Mouse (Mus musculus): Measurements from ENCODE around the gene Lbp. TPM values are rescaled to one million over a fixed set of nuclear protein-coding genes. Genes with fewer than 3 reads are reported as not detected.

The Lbp gene
- polyA plus RNA-seq, 1 experiment from 2014 or later, result 10.1 TPM

DNA sequence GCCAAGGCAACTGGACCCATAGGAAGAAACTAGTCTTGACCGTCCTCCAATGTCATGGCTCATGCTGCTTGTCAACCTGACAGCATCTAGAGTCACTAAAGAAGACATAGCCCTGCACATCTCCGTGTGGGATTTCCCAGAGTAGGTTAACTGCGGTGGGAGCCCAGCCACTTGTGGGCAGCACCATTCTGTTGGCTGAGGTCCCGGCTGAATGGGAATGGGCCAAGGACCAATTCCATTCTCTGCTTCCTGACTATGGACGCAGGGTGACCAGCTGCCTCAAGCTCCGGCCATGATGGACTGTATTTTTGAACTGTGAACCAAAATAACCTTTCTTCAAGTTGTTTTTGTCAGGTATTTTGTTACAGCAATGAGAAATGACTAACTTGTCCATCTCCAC, 15.3 kb downstream of the Lbp start:
- Histone ChIP-seq H3K36me3 (ENCODE audit: control insufficient read depth, insufficient read depth, low read length) (no peaks in the 10 kb centered on the region), H3K27me3 (ENCODE audit: control insufficient read depth, insufficient read depth, low read length) (no peaks in the 10 kb centered on the region), H3K4me1 (ENCODE audit: control insufficient read depth, insufficient read depth, low read length) (no peaks in the 10 kb centered on the region), H3K9ac (ENCODE audit: low read depth, low read length) (no peak overlapping the region), H3K27ac (ENCODE audit: low read depth, low read length) (no peak overlapping the region), H3K4me3 (ENCODE audit: low read depth, low read length) (no peak overlapping the region), H3K4me2 (no peak overlapping the region), H3K9me3 (replicated peaks; ENCODE audit: control insufficient read depth, low read length) (no peaks in the 10 kb centered on the region)
- no peak for ATAC-seq (replicated peaks; ENCODE audit: insufficient number of reproducible peaks, low FRiP score, low TSS enrichment)
- WGBS (ENCODE audit: insufficient replicate concordance), result 83% methylated on average over 6 of the region's 6 CpGs

DNA sequence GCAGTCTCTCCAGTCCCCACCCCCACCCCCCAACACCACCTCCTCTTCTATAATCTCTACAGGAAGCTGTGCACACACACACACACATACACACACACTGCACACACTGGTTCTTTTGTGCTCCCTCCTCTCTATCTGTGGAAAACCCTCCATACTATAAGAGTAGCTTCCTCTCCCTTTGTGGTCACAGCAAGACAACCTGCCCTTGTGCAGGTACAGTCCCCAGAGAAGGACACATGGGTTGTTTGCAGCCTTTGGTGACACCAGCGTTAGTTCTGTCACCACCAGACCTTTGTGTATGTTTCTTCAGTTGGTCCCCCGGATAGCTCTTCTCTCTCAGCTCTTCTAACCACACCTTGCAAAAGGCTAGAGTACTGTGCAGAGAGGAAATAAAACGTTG, 16.6 kb downstream of the Lbp start:
- Histone ChIP-seq H3K36me3 (ENCODE audit: control insufficient read depth, insufficient read depth, low read length) (no peaks in the 10 kb centered on the region), H3K27me3 (ENCODE audit: control insufficient read depth, insufficient read depth, low read length) (no peaks in the 10 kb centered on the region), H3K4me3 (ENCODE audit: low read depth, low read length) (no peak overlapping the region), H3K4me1 (ENCODE audit: control insufficient read depth, insufficient read depth, low read length) (no peaks in the 10 kb centered on the region), H3K9ac (ENCODE audit: low read depth, low read length) (no peak overlapping the region), H3K27ac (ENCODE audit: low read depth, low read length) (no peak overlapping the region), H3K9me3 (replicated peaks; ENCODE audit: control insufficient read depth, low read length) (no peaks in the 10 kb centered on the region), H3K4me2 (no peak overlapping the region)
- no peak for ATAC-seq (replicated peaks; ENCODE audit: insufficient number of reproducible peaks, low FRiP score, low TSS enrichment)
- 60% methylated on average over 3 of the region's 3 CpGs for WGBS (ENCODE audit: insufficient replicate concordance)

DNA sequence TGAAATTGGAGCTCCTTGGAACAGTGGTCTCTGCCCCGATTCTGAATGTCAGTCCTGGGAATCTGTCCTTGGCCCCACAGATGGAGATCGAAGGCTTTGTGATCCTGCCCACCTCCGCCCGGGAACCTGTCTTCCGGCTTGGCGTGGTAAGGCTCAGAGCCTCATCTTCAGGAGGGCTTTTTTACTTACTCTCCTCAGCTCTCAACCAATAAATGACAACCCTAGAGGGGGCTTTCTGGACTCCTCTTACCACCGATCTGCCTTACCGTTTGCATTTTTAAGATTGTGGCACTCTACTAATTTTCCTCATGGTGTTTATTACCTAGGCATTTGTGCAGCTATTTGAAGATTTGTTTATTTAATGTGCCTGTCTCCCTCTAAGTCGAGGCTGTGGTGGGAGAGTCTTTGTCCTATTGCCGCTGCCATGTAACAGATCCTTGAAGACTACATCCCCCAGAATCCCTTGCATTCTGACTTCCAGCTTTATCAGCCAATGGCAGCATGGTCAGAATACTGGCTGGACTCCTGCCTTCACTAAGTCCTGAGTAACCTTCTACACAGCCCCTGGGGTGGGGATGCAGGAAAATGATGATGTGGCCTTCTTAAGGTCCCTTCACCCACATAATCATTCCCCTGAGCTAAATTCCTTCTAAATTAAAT, 18.4 kb downstream of the Lbp start:
- H3K9ac ChIP-seq (ENCODE audit: low read depth, low read length), result no peak overlapping the region
- H3K4me1 ChIP-seq (ENCODE audit: control insufficient read depth, insufficient read depth, low read length), result no peaks in the 10 kb centered on the region
- no peak for ATAC-seq (replicated peaks; ENCODE audit: insufficient number of reproducible peaks, low FRiP score, low TSS enrichment)
- no peak overlapping the region for H3K27ac ChIP-seq (ENCODE audit: low read depth, low read length)
- H3K27me3 ChIP-seq (ENCODE audit: control insufficient read depth, insufficient read depth, low read length), result no peaks in the 10 kb centered on the region
- no peaks in the 10 kb centered on the region for H3K36me3 ChIP-seq (ENCODE audit: control insufficient read depth, insufficient read depth, low read length)
- H3K9me3 ChIP-seq (replicated peaks; ENCODE audit: control insufficient read depth, low read length), result no peaks in the 10 kb centered on the region
- 55% methylated on average over 10 of the region's 10 CpGs for WGBS (ENCODE audit: insufficient replicate concordance)
- H3K4me2 ChIP-seq, result no peak overlapping the region
- no peak overlapping the region for H3K4me3 ChIP-seq (ENCODE audit: low read depth, low read length)

DNA sequence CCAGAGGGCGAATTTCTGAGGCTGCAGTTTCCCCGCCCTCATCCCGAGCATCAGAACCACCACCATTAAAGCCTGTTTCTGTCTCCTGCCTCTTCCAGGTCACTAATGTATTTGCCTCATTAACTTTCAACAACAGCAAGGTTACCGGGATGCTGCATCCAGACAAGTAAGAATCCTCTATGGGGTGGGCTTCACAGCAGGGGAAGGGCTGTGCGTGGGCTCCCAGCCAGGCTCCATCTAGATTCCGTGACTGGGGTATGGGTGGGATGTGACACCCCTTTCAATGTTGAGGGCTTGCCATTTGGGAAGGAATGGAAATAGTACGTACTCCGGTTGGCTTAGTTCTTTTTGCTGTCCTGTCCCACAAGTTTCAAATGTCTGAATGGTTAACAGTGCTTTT, 19.3 kb downstream of the Lbp start:
- H3K4me1 ChIP-seq (ENCODE audit: control insufficient read depth, insufficient read depth, low read length), result no peaks in the 10 kb centered on the region
- no peaks in the 10 kb centered on the region for H3K36me3 ChIP-seq (ENCODE audit: control insufficient read depth, insufficient read depth, low read length)
- no peak overlapping the region for H3K4me3 ChIP-seq (ENCODE audit: low read depth, low read length)
- H3K27me3 ChIP-seq (ENCODE audit: control insufficient read depth, insufficient read depth, low read length), result no peaks in the 10 kb centered on the region
- no peak overlapping the region for H3K9ac ChIP-seq (ENCODE audit: low read depth, low read length)
- H3K9me3 ChIP-seq (replicated peaks; ENCODE audit: control insufficient read depth, low read length), result no peaks in the 10 kb centered on the region
- no peak for ATAC-seq (replicated peaks; ENCODE audit: insufficient number of reproducible peaks, low FRiP score, low TSS enrichment)
- no peak overlapping the region for H3K27ac ChIP-seq (ENCODE audit: low read depth, low read length)
- no peak overlapping the region for H3K4me2 ChIP-seq
- 78% methylated on average over 8 of the region's 8 CpGs for WGBS (ENCODE audit: insufficient replicate concordance)

DNA sequence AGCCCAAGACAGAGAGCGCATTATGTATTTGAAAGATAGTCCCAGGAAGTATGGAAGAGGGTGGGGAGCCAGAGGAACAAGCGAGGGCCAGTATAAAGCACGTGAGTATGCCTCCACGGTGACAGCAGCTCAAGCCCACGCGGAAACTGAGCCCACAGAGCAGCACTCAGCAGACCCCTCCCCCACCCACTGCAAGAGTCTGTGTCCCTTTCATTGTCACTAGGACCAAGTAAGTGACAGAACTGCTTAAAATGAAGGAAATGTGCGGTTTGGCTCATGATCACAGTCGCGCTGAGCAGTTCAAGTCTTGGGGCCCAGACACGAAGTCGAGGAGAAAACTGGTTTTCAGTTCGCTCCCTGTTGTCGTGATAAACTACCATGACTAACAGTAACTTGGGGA, 28.1 kb downstream of the Lbp start:
- H3K4me3 ChIP-seq (ENCODE audit: low read depth, low read length), result no peak overlapping the region
- ATAC-seq (replicated peaks; ENCODE audit: insufficient number of reproducible peaks, low FRiP score, low TSS enrichment), result no peak

DNA sequence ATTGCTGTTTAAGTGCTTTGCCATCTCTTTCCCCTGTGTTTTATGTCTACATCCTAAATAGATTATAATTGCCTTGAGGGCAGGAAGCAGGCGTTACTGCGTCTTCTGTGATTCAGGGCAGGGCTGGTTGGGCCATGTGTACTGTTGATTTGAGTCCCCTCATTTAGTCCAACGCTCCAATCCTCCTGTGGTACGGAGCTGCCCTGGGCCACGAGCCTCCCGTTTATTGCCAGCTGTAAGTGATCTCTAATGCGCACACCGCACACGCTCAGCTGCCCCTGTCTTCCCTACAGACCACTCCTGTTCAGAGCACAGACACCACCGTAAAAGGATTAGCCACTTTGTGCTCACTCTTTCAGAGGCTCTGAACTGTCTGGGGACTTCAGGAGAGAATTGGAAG, 31.4 kb downstream of the Lbp start:
- ATAC-seq (replicated peaks; ENCODE audit: insufficient number of reproducible peaks, low FRiP score, low TSS enrichment), result no peak
- Histone ChIP-seq H3K36me3 (ENCODE audit: control insufficient read depth, insufficient read depth, low read length) (no peaks in the 10 kb centered on the region), H3K4me2 (no peak overlapping the region), H3K9me3 (replicated peaks; ENCODE audit: control insufficient read depth, low read length) (no peaks in the 10 kb centered on the region), H3K4me3 (ENCODE audit: low read depth, low read length) (no peak overlapping the region), H3K9ac (ENCODE audit: low read depth, low read length) (no peak overlapping the region), H3K4me1 (ENCODE audit: control insufficient read depth, insufficient read depth, low read length) (no peaks in the 10 kb centered on the region), H3K27me3 (ENCODE audit: control insufficient read depth, insufficient read depth, low read length) (no peaks in the 10 kb centered on the region), H3K27ac (ENCODE audit: low read depth, low read length) (no peak overlapping the region)
- 80% methylated on average over 10 of the region's 10 CpGs for WGBS (ENCODE audit: insufficient replicate concordance)

More for the DNA sequence above, 28.1 kb downstream of the Lbp start:
- 84% methylated on average over 13 of the region's 13 CpGs for WGBS (ENCODE audit: insufficient replicate concordance)
- Histone ChIP-seq H3K27me3 (ENCODE audit: control insufficient read depth, insufficient read depth, low read length) (no peaks in the 10 kb centered on the region), H3K9me3 (replicated peaks; ENCODE audit: control insufficient read depth, low read length) (no peaks in the 10 kb centered on the region), H3K27ac (ENCODE audit: low read depth, low read length) (no peak overlapping the region), H3K4me2 (no peak overlapping the region), H3K4me1 (ENCODE audit: control insufficient read depth, insufficient read depth, low read length) (no peaks in the 10 kb centered on the region), H3K9ac (ENCODE audit: low read depth, low read length) (no peak overlapping the region), H3K36me3 (ENCODE audit: control insufficient read depth, insufficient read depth, low read length) (no peaks in the 10 kb centered on the region)

DNA sequence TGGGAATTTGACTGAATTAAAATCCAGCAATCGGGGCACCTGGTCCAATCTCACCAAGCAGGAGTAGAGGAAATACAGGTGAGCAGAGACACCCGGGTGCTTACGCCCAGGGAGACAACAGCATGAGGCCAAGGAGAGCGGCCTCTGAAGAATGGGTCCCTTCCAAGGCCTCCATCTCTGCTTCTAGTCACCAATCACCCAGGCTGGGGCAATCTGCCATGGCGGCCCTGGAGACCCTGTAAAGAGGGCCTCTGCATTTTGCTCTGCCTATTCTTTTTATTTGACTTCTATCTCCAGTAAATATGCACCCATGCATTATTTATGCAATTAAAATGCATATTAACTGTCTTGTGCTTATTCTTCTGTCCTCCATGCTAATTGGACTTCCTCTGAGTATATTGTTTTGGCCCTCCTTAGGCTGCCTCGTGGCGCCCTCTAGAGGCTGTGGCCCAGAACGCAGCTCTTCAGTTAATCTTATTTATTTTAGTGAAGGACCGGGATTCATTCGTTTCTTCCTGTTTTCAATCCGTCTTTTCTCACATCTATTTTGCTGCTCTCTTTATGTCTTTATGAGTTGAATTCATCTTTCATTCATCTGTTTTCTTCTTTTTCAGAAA, 33.8 kb downstream of the Lbp start:
- H3K4me1 ChIP-seq (ENCODE audit: control insufficient read depth, insufficient read depth, low read length), result no peaks in the 10 kb centered on the region
- H3K4me2 ChIP-seq, result no peak overlapping the region
- no peaks in the 10 kb centered on the region for H3K9me3 ChIP-seq (replicated peaks; ENCODE audit: control insufficient read depth, low read length)
- no peaks in the 10 kb centered on the region for H3K36me3 ChIP-seq (ENCODE audit: control insufficient read depth, insufficient read depth, low read length)
- H3K4me3 ChIP-seq (ENCODE audit: low read depth, low read length), result no peak overlapping the region
- no peak for ATAC-seq (replicated peaks; ENCODE audit: insufficient number of reproducible peaks, low FRiP score, low TSS enrichment)
- H3K27ac ChIP-seq (ENCODE audit: low read depth, low read length), result no peak overlapping the region
- H3K9ac ChIP-seq (ENCODE audit: low read depth, low read length), result no peak overlapping the region
- 37% methylated on average over 11 of the region's 11 CpGs for WGBS (ENCODE audit: insufficient replicate concordance)
- H3K27me3 ChIP-seq (ENCODE audit: control insufficient read depth, insufficient read depth, low read length), result no peaks in the 10 kb centered on the region

DNA sequence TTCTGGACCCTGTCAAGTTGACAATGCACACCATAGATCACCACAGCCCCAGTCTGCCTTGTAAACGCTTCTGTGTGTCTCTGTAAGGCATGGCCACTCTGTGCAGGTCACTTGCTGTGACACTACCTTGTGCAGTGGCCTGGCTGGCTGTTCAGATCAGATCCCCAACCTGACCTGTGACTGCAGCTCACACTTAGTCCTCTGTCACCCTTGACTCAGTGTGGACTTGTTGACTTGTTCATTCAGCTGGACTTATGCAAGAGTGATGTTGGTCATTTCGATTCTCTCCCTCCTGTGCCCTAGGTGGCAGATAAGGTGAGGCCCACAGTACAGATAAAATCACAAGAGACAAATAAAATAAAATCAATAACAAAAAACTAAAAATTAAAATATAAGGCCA, 35.0 kb downstream of the Lbp start:
- ATAC-seq (replicated peaks; ENCODE audit: insufficient number of reproducible peaks, low FRiP score, low TSS enrichment), result no peak
- Histone ChIP-seq H3K4me3 (ENCODE audit: low read depth, low read length) (no peak overlapping the region), H3K9ac (ENCODE audit: low read depth, low read length) (no peak overlapping the region), H3K9me3 (replicated peaks; ENCODE audit: control insufficient read depth, low read length) (no peaks in the 10 kb centered on the region), H3K36me3 (ENCODE audit: control insufficient read depth, insufficient read depth, low read length) (no peaks in the 10 kb centered on the region), H3K27ac (ENCODE audit: low read depth, low read length) (no peak overlapping the region), H3K4me2 (no peak overlapping the region), H3K4me1 (ENCODE audit: control insufficient read depth, insufficient read depth, low read length) (no peaks in the 10 kb centered on the region), H3K27me3 (ENCODE audit: control insufficient read depth, insufficient read depth, low read length) (no peaks in the 10 kb centered on the region)
- 58% methylated on average over 2 of the region's 2 CpGs for WGBS (ENCODE audit: insufficient replicate concordance)

DNA sequence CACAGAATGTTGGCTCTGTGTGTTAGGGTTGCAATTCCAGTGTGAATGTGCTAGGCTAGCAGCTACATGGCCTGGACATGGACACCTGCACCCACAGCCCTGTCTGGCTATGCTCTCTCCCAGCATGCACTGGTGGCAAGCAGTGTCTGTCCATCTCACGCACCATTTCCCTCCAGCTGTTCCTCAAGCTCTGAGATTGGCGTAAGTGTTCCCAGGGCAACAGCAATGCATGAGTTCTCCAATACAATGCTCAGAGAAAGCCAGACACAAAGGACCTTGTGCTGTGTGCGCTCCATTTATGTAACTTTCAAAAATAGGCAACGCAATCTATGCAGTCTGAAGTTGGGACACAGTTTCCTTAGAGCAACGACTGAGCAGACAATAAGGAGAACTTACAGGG, 37.2 kb downstream of the Lbp start:
- 77% methylated on average over 5 of the region's 5 CpGs for WGBS (ENCODE audit: insufficient replicate concordance)
- ATAC-seq (replicated peaks; ENCODE audit: insufficient number of reproducible peaks, low FRiP score, low TSS enrichment), result no peak

More for the DNA sequence above, 37.2 kb downstream of the Lbp start:
- Histone ChIP-seq H3K4me2 (no peak overlapping the region), H3K27ac (ENCODE audit: low read depth, low read length) (no peak overlapping the region), H3K36me3 (ENCODE audit: control insufficient read depth, insufficient read depth, low read length) (no peaks in the 10 kb centered on the region), H3K27me3 (ENCODE audit: control insufficient read depth, insufficient read depth, low read length) (no peaks in the 10 kb centered on the region), H3K4me1 (ENCODE audit: control insufficient read depth, insufficient read depth, low read length) (no peaks in the 10 kb centered on the region), H3K9ac (ENCODE audit: low read depth, low read length) (no peak overlapping the region), H3K9me3 (replicated peaks; ENCODE audit: control insufficient read depth, low read length) (no peaks in the 10 kb centered on the region), H3K4me3 (ENCODE audit: low read depth, low read length) (no peak overlapping the region)
